Comparison of ENCODE assay signal across 25 mouse cellular contexts in genomic region chr8:80981696-80982095, GRCm38 (mm10). TPM values are rescaled to one million over a fixed set of nuclear protein-coding genes. Genes with fewer than 3 reads are reported as not detected.
DNase-seq lines count a peak whose midpoint lies in the region; ATAC-seq and TF ChIP-seq lines count a peak whose summit lies in the region.
"Had no signal": no experiment of that assay in that cellular context is flagged by ENCODE, and none has a peak within 500 bp of the region (broad histone marks: within the 10 kb centered on the region; RNA-seq: fewer than 3 reads in every experiment).

No protein-coding gene starts in this region.

- intact Hi-C loops in heart, postnatal 10 days (cut with DNase I), result loop anchor here (1.0 kb wide), 1 partner anchor 85 kb away; no protein-coding TSS in a partner anchor

- H3K36me3 ChIP-seq in spleen, adult 2 months (ENCODE audit: control insufficient read depth, insufficient read depth, low read length), result peaks cover 19% of the 10 kb centered on the region
- H3K36me3 ChIP-seq in midbrain, embryonic 13.5 days, result peaks cover 53% of the 10 kb centered on the region

- no peak overlapping the region for H3K4me3 ChIP-seq in spleen, adult 2 months (ENCODE audit: extremely low read depth, insufficient read depth, insufficient read length)
- H3K4me3 ChIP-seq in midbrain, embryonic 13.5 days (replicated peaks), result no peak overlapping the region
- H3K4me3 ChIP-seq: embryonic facial prominence, embryonic 15.5 days; gastrocnemius, adult 2 months; hindbrain, embryonic 10.5 days; intestine, embryonic 15.5 days; limb, embryonic 15.5 days; liver, embryonic 15.5 days; megakaryocyte, embryonic 14.5 days; myocyte; neural tube, embryonic 13.5 days; stomach, embryonic 15.5 days had no signal

- no peak for ATAC-seq in midbrain, embryonic 13.5 days
- ATAC-seq: activated CD4-positive, CD25-positive, alpha-beta regulatory T cell, adult 4 months; hindbrain, embryonic 16.5 days; intestine, embryonic 15.5 days; midbrain, embryonic 16.5 days had no signal

- no peak overlapping the region for H3K9ac ChIP-seq in midbrain, embryonic 13.5 days (replicated peaks)
- H3K9ac ChIP-seq: embryonic facial prominence, embryonic 15.5 days; intestine, embryonic 15.5 days; limb, embryonic 15.5 days; liver, embryonic 15.5 days; neural tube, embryonic 13.5 days; stomach, embryonic 15.5 days had no signal

- H3K4me1 ChIP-seq in spleen, adult 2 months (ENCODE audit: control insufficient read depth, insufficient read depth, insufficient read length), result peaks cover 6% of the 10 kb centered on the region
- no peaks in the 10 kb centered on the region for H3K4me1 ChIP-seq in midbrain, embryonic 13.5 days (replicated peaks)
- H3K4me1 ChIP-seq: embryonic facial prominence, embryonic 15.5 days; hindbrain, embryonic 10.5 days; limb, embryonic 15.5 days; liver, embryonic 15.5 days; stomach, embryonic 15.5 days had no signal

- 33% methylated on average over 9 of the region's 9 CpGs for WGBS in spleen, adult 2 months
- 80% methylated on average over 9 of the region's 9 CpGs for WGBS in midbrain, embryonic 13.5 days

- H3K4me2 ChIP-seq in midbrain, embryonic 13.5 days (replicated peaks), result no peak overlapping the region
- H3K4me2 ChIP-seq: embryonic facial prominence, embryonic 15.5 days; intestine, embryonic 15.5 days; limb, embryonic 15.5 days; liver, embryonic 15.5 days; neural tube, embryonic 13.5 days; stomach, embryonic 15.5 days had no signal

- no peaks in the 10 kb centered on the region for H3K27me3 ChIP-seq in spleen, adult 2 months (ENCODE audit: control insufficient read depth, insufficient read depth, low read length)
- H3K27me3 ChIP-seq in midbrain, embryonic 13.5 days, result no peaks in the 10 kb centered on the region
- H3K27me3 ChIP-seq: embryonic facial prominence, embryonic 15.5 days; intestine, embryonic 15.5 days; limb, embryonic 15.5 days; liver, embryonic 15.5 days; megakaryocyte, embryonic 14.5 days; neural tube, embryonic 13.5 days; stomach, embryonic 15.5 days had no signal

- no peaks in the 10 kb centered on the region for H3K9me3 ChIP-seq in midbrain, embryonic 13.5 days
- H3K9me3 ChIP-seq: embryonic facial prominence, embryonic 15.5 days; intestine, embryonic 15.5 days; limb, embryonic 15.5 days; liver, embryonic 15.5 days; megakaryocyte, embryonic 14.5 days; neural tube, embryonic 13.5 days; stomach, embryonic 15.5 days had no signal

- no peak for TF ChIP-seq POLR2A in spleen, adult 2 months (IDR thresholded peaks at IDR 0.05; ENCODE audit: low read depth, low read length)

- no peak overlapping the region; the same call in 1 of the 2 replicates for H3K27ac ChIP-seq in spleen, adult 2 months (ENCODE audit: insufficient read depth, low read length)
- H3K27ac ChIP-seq in midbrain, embryonic 13.5 days, result no peak overlapping the region
- H3K27ac ChIP-seq: embryonic facial prominence, embryonic 15.5 days; hindbrain, embryonic 10.5 days; intestine, embryonic 15.5 days; limb, embryonic 15.5 days; liver, embryonic 15.5 days; neural tube, embryonic 13.5 days; stomach, embryonic 15.5 days had no signal

- DNase-seq in cerebellum, postnatal 10 days, result peak; percentile 35 to 52
- no peak for DNase-seq in cerebellum, postnatal 36 days
- peak; percentile 24 for DNase-seq in lung, postnatal 36 days
- no peak for DNase-seq in lung, postnatal 10 days
- DNase-seq in spleen, adult 2 months (ENCODE audit: low read depth in 1 of 2, low spot score in 2 of 2), result peak; percentile 66 to 73
- no peak for DNase-seq in heart, postnatal 10 days
- DNase-seq: adrenal gland, postnatal 14 days; cerebellum, adult 8-10 months; gastrocnemius, adult 2 months; kidney, adult 9 months; kidney, postnatal 25 days; thymus, postnatal 36 days had no signal

- no peak for TF ChIP-seq CTCF in spleen, adult 2 months (IDR thresholded peaks at IDR 0.05; ENCODE audit: extremely low read depth, insufficient read depth, insufficient read length, insufficient replicate concordance)

RNA-seq across cellular contexts. Expression of gene Usp38, which starts 33.0 kb away (rescaled TPM):
- 11.3 and 15.6 TPM in 2 replicates for polyA plus RNA-seq in spleen, adult 2 months (2012; rRNA removed)
- 20.3 and 20.6 TPM in 2 replicates for polyA plus RNA-seq in midbrain, embryonic 13.5 days (2015; fragmentation: Nextera tagmentation; extraction: Ambion mirVana)
- 10 to 100 TPM; 22.3 to 23.3 TPM for total RNA-seq in heart, postnatal 10 days (2021)

Comparison
In these comparisons a context has a peak if more than half of its experiments do, and no peak if none do; other contexts are left out.
1. DNase-seq: peak in cerebellum, postnatal 10 days (2 of 2), lung, postnatal 36 days (single experiment) and spleen, adult 2 months (2 of 2); none in cerebellum, postnatal 36 days (0 of 2), lung, postnatal 10 days (single experiment) and heart, postnatal 10 days (0 of 2).